Mouse (Mus musculus): ENCODE data around the gene 3100002H09Rik. TPM values are rescaled to one million over a fixed set of nuclear protein-coding genes. Genes with fewer than 3 reads are reported as not detected.

3100002H09Rik gene
- not detected for total RNA-seq (2021)
- long read RNA-seq, experiment 1: 0 reads
- long read RNA-seq, experiment 2: 0 reads

DNA sequence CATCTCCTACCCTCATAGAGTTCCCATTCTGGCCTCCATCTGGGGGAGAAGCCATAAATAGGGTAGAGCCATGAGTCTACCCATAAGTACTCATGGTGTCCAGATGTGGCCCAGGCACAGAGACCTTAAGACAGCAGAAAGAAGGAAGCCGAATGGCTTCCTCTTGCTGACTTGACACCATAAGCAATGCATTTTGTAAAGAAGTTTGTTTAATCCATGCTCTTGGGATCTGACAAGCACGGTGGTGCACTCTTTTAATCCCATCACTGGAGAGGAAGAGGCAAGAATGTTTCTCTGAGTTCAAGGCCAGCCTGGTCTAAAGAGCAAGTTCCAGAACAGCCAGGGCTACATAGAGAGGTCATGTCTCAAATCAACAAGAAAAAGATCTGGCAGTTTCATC lies at the start of gene 3100002H09Rik:
3100002H09Rik (minus strand) TSS at position 101 of the 400 bp plus-strand sequence.
- DNase-seq: no peak

DNA sequence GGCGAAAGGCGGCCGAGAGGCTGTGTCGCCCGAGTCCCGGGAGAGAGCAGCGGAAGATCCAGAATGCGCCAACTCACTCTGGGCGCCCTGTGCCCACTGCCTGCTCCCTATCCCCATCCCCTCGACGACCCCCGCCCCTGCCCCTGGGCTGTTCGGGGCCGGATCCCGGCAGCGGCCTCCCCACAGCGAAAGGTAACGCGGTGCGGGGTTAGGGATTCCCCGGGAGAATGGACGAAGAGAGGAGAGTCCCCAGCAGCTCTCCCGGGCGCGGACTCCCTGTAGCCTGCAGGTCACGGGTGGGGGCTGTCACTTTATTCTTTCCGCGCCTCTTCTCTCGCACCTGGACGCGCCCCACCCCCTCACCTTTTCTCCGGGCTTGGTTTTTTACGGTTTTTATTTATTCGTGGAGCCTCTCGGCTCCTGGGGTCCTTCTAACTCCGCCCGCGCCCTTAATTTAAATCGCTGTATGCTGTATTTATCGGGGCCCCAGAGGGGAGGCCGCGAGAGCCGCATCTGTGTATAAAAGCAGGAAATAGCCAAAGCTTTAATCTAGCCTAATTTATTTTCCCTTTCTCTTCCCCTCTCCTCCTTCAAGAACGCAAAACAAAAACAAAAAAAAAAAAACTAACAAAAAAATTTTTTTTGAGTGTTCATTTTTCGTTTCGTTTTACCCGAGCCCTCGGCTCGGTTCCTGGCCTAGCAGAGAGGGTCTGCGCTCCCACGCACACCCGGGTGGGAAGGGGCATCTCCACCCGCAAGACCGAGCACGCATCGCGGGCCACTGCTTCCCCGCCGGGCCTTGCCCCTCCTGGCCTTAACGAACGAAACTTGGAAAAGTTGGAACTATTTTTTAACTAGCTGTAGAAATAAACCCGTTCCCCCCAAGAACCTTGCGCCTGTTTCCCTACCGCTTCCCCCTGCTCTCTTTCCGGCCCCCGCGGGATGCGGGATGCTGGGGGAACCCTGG lies 48.9 kb upstream of the 3100002H09Rik start:
- no peak for DNase-seq

DNA sequence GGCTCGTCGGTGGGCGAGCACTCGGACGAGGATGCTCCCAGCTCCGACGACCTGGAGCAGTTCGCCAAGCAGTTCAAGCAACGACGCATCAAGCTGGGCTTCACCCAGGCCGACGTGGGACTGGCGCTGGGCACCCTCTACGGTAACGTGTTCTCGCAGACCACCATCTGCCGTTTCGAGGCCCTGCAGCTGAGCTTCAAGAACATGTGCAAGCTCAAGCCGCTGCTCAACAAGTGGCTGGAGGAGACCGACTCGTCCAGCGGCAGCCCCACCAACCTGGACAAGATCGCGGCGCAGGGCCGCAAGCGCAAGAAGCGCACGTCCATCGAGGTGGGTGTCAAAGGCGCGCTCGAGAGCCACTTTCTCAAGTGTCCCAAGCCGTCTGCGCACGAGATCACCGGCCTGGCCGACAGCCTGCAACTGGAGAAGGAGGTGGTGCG lies 47.8 kb upstream of the 3100002H09Rik start:
- DNase-seq: no peak

DNA sequence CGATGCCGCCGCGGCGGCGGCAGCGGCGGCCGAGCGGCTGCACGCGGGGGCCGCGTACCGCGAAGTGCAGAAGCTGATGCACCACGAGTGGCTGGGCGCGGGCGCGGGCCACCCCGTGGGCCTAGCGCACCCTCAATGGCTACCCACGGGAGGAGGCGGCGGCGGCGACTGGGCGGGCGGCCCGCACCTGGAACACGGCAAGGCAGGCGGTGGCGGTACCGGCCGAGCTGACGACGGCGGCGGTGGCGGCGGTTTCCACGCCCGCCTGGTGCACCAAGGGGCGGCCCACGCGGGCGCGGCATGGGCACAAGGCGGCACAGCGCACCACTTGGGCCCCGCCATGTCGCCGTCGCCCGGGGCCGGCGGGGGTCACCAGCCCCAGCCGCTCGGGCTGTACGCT lies 47.2 kb upstream of the 3100002H09Rik start:
- DNase-seq: no peak

DNA sequence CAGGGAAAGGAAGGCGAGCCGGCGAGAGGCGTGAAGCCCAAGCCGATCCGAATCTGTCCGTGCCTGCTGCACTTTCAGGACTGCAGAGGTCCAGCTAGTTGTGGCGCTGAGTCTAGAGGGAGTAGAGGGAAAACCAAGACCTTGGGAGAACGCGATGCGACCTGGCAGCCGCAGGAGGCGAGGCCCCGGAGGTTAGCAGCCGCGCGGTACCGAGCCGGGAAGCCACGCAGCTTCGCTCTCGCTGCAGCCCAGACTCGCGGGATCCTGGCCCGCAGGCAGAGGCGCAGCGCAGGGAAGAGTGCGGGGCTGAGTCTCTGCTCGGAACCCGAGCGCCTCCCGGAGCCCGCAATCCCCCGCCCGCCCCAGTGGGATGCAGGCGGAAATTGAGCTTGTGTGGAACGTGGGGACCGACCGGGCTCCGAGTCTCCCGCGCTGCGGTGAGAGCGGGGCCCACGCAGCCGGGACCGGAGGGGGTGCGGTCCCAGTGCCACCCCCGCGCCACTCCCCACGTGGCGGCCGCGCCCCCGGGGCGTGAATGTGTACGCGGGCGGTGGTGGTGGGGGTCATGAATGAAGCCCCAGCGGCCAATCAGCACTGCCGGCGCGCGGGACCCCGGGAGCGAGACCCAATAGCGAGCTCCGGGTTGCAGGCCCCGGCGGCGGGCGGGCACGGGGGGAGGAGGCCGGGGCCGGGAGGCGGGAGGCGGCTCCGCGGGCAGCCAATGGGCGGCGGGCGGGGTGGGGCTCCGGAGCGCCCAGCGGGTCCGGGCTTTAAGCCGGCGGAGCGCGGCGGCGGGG lies 46.4 kb upstream of the 3100002H09Rik start:
- peak; percentile 90 for DNase-seq

DNA sequence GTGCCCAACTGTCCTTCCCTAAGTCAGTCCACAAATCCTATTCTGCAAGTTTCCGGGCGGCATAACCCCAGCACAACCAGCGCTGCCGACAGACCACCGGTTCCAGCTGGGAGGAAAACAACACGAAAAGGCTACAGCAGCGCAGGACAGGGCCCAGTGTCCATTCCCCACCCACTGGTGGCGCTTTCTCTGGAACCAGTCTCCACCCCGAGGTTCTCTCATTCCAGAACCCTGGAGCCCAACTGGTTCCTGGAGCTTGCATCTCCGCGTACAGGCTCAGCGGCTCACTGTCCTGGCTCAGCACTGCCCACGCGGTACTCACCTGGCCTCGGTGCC lies 45.9 kb upstream of the 3100002H09Rik start, which contains the start of gene Pou3f1:
Pou3f1 (plus strand) TSS at position 290 of the 336 bp plus-strand sequence.
- no peak for DNase-seq

DNA sequence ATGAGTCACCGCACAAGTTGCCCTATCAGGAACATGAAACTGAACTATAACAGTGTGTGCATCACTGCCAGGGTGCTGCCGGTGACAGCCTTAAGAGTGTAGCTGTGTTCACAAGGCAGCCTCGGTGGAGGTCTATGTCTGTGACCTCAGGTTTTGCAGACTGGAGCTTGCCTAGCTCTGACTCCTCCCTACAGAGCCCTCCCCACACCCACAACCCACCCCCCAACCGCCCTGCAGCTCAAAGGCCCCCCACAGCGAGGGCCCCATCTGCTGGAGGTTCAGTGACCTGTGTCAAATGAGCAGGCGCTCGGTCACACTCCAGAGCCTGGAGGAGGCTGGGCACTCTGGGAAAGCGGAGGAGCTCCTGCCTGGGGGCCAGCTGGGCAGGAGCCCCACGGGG lies 42.3 kb upstream of the 3100002H09Rik start:
- no peak for DNase-seq

DNA sequence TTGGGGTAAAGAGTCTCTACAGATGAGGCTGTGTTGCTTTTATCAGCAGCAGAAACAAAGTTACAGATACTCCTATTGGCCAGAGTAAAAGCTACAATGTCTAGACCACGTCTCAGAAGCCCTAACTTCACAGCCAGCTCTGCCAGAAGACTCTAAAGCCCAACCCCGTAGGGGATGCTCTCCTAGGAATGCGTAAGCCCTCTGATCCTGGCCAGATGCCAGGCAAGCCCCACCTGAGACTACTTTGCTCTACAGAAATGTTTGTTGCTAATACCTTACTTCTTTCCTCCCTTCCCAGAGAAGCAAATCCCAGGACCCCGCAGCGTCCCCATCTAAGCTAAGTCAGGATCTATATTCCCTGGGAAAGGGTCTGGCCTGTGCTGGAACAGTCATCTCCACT lies 37.3 kb upstream of the 3100002H09Rik start:
- DNase-seq: no peak

DNA sequence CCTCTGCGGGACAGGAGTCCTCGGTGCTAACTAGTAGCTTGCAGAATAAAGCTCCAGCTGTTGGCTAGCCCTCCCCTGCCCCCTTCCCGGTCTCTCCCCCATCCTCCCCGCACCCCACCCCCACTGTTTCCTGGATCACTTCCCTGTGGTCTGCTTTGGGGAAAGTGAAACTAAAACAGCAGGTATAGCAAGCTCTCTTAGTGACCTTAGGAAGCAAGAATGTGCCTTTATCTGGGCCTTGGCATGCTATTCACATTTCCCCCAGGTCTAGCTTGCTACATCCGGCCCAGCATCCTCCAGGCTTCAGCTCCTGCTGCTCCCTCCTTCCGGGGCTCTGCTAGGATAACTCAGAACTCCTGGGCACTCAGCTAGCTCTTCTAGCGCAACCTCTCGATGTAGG lies 36.0 kb upstream of the 3100002H09Rik start:
- DNase-seq: no peak

DNA sequence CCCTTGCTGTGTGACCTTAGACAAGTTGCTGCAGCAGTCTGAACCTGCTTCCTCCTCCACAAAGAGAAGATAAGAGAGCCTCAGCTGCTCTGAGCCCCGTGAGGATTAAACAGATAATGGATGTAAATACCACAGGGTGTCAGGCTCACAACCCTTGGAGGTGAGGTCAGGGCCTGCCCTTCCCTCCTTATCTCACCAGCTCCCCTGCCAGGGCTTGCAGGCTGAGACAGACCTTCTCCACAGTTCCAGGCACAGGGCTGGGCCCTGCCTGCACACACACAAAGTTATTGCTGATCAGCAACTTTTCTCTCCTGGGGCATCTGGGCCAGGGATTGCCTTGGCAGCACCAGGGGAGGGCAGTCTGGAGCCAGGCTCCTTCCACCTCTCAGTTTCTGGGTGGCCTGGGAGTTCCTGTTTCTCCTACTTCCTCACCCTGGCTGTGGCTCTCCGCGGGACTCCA lies 34.4 kb upstream of the 3100002H09Rik start:
- DNase-seq: no peak

DNA sequence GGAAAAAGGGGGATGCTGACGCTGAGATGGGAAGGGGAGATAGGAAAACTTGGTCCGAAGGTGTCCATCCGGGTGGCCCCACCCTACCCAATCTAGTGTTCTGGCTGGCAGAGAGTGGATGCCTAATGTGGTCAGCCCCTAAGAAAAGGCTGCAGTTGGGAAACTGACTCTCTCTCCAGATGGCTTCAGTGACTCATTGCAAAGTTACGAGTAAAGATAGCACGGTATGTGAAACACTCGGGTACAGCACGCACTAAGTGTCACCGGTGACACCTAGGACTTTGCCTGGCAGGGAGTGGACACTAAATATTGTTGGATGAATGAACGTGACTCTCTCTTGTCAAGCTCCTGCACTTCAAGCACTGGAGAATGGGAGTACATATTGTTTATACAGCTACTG lies 33.3 kb upstream of the 3100002H09Rik start:
- no peak for DNase-seq

DNA sequence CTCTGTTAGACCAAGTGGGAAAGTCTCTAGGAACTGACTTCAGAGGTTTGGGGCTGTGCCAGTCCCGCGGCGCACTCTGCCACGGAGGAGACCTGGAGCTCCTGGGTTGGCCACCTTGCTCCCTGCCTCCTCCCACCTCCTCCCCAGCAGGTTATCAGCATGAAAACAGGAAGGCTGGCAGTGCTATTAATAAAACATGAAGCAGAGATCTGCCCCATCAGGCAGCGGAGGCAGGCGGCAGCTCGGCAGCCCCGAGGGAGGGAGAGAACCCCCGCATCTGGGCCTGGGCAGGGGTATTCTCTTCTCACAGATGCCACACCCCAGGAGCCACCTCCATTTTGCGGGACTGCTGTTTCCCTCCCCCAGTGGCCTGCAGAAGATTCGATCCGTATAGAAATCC lies 29.1 kb upstream of the 3100002H09Rik start:
- DNase-seq: no peak

DNA sequence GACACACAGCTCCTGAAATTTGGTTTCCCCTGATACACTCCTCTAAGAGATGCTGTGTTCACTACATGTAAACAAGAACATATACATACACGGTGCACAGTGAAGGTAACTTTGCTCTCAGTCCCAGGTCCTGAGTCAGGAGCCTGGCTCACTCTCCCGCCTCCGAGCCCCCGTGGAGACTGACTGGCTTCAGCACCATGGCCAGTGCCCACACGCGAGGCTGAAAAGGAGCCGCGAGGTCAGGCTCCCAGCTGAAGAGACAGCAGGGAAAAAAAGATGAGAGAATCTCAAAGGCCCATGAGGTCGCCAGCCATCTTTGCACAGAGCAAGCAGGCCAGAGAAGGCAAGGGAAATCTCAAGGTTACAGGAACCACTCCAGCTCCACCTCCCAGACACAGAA lies 22.7 kb upstream of the 3100002H09Rik start:
- DNase-seq: peak; percentile 83

DNA sequence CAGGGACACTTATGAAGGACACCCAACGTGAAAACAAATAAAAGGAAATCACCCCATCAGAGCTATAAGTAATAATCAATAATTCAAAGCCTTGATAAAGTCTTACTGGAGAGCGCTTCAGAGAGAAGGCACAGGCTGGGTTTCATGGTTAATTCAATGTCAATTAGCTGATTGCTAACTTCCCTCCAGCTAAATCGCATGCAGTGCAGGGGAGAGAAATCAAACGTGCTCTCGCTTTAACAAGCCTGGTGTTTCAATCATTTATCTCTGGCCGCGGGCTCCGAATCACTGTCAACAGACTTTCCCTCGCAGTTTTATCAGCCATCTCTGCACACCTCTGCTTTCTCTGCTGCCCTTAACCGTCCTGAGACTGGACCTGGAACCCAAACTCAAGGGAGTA lies 22.3 kb upstream of the 3100002H09Rik start:
- DNase-seq: no peak

DNA sequence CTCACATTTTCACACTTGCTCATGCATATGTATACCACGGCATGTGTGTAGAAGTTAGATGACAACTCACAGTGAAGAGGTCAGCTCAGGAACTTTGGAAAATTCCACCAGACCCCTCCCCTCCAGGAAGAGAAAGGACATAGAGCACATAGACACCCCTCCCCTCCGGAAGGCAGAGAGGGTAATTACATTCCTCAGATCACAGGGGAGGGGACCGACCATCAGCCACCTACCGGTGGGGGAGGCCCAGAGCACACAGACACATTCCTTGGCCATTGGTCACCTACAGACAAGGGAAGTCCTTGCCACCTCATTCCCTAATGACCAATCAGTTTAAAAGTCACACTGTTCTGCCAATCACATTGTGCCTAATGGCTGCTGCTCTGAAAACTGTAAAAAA lies 20.9 kb upstream of the 3100002H09Rik start:
- no peak for DNase-seq

DNA sequence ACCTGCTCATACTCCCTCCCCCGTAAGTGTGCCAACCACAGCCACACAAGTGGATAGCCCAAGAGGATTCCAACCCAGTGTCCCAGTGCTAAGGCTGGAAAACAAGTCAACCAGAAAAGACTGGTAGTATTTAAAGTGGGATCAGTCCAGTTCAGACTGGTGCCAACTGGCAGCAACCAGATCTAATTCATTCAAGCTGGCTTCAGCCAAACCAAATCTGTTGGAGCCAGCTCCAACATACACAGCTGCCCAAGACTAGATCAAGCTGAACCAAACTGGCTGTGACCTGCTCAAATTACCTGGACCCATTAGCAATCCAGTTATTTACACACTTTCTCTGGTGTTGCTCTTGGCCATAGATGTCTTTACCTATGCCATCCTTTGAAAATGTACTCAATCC lies 16.2 kb upstream of the 3100002H09Rik start:
- DNase-seq: no peak

DNA sequence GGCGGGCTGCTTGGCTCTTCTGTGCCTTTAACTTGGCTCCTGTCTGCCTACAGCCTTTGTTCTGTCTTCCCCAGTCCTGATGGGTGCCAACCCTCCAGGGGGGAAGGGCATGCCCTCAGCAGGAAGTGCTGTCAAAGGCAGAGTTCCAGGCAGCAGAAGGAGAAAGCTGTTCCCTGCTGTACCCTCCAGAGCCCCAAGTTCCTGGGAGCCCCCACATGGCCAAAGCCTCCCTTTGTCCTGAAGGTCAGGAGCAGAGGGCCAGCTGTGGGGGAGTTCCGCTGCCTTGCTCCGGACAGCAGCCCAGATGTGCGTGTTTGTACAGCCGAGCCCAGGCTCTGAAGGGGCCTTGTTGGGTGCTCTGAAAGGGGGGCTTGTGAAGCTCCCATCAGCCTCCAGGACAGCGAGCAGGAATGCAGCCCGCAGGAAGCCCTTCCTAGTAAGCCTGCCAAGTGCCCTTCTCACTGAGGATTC lies 13.5 kb upstream of the 3100002H09Rik start:
- no peak for DNase-seq

DNA sequence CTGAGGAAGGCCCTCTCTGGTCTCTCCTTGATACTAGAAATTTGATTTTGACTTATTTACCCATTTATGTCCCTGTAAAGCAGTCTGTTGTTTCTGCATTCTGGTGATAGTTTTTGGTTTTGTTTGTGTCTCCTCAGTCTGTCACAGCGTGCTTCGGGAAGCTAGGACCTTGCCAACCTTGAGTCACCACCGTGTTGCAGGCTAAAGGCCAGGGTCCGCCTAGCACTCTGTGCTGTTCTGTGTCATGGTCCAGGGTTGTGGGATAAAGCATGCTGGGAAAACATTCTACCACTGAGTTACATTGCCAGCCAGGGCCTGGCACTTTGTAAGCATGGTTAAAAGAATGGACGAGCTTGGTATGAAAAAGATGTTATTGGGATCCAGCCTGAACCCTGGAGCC lies 12.0 kb upstream of the 3100002H09Rik start:
- peak; percentile 15 for DNase-seq

DNA sequence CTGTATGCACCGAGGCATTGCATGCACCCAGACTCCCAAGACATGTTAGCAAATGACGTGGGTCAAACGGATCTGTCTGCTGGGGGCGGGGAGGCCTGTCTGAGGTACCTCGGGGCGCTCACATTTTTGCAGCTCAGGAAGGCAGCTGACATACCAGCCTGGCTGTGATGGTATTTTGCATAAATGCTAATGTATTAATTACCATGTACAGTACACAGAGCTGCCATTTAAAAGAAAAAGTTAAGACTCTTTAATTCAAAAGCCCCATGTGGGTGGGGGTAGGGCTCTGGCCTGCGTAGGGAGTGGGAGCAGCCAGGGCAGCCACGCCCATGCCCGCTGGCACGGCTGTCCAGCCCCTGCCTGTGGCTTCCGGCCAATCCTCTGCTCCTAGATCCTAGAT lies 10.8 kb upstream of the 3100002H09Rik start:
- DNase-seq: no peak

DNA sequence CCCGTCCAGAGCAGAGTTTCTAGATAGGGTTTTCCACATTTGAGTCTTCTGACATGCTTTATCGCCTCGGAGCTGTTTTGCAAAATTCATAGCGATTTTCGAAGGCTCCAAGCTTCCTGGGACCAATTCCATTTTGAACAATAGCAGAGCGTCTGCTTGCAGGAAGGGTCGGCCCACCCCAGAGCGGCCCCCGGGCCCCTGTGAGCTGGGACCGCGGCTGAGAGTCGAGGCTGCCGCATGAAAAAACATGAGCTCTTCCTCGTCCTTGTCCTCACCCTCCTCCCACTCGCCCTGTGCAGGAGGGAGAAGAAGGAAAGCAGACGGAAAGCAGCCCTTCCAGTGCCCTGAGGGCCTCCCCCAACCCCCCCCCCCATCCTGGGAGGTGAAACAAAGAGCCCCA lies 8.0 kb upstream of the 3100002H09Rik start:
- no peak for DNase-seq

DNA sequence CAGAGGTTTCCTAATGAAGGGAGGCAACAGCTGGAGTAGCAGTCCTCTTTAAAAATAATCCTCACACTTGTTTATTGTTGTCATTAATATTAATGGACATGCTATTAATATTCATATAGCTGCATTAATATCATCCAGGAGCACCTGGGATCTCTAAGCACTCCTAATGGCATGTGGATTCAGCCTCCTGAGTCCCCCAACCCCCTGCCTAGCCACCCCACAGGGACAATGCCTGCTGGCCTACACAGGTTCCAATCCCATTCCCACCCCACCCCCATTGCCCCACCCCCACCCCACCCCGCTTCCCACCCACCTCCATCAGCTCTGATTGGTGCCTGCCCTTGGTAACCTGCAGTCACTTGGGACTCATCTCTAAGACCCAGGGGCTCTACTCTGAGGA lies 6.0 kb upstream of the 3100002H09Rik start:
- no peak for DNase-seq

DNA sequence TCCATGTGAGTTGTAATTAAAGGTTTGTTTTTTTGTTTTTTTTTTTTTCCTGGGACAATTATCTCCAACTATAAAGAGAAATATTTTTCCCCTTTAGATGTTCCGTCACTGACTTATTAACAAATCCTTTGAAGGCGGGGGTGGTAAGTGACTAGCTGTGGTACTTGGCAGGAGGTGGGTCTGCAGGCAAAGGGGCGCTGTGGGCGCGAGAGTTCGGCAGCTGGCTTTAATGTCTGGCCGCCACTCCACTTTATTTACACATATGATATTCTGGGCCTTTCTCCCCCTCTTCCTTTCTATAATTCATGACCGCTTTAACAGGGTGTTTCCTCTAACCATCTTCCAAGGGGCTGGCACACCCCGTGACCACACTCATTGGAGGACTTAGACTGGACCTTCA lies 5.4 kb upstream of the 3100002H09Rik start:
- DNase-seq: no peak

DNA sequence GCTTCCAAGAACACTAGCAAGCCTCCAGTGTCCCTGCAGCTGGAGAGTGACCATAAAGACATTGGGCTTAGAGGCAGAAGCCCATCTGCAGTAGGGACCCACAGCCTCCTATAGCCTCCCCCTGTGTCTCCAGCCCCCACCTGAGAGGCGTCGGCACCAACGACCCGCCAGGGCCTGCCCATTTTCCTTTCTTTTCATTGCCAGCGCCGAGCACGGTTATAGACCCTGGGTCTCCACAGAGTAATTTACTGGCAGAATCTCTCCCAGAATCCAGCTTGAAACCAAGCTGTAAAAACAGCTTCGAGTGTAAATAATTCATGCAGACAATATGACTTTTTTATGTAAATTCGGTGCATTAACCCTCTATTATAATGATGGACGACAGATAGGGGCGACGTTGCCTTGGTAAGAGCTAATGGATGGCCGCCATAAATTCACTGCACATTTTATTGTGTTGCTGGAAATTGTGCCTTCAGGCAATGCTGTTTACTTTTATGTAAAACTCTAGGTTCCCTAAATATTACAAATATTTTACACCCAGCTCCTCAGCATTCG lies 4.9 kb upstream of the 3100002H09Rik start:
- DNase-seq: no peak

All from adrenal gland, postnatal 10 days (tissue).